Mouse (Mus musculus): ENCODE results near the gene Irf2bp2. TPM values are rescaled to one million over a fixed set of nuclear protein-coding genes. Genes with fewer than 3 reads are reported as not detected.
A peak's percentile ranks its signal among the peaks of the same experiment; 100 is the strongest.

Gene Irf2bp2
- polyA plus RNA-seq, 1 experiment from 2014 or later: 9.0 TPM

GRCm38 (mm10) chr8:126571065-126571660 lies 22.6 kb downstream of the Irf2bp2 start:
- Histone ChIP-seq H3K4me3 (no peak overlapping the region), H3K9ac (no peak overlapping the region), H3K36me3 (no peaks in the 10 kb centered on the region), H3K4me2 (no peak overlapping the region), H3K9me3 (no peaks in the 10 kb centered on the region), H3K4me1 (replicated peaks) (peaks cover 38% of the 10 kb centered on the region), H3K27me3 (no peaks in the 10 kb centered on the region), H3K27ac (no peak overlapping the region)
- no peak for ATAC-seq (ENCODE audit: low FRiP score)
- 84% methylated on average over 15 of the region's 15 CpGs for WGBS

GRCm38 (mm10) chr8:126570521-126571040 lies 23.2 kb downstream of the Irf2bp2 start:
- Histone ChIP-seq H3K4me3 (no peak overlapping the region), H3K4me2 (no peak overlapping the region), H3K4me1 (replicated peaks) (peaks cover 44% of the 10 kb centered on the region), H3K27me3 (no peaks in the 10 kb centered on the region), H3K36me3 (no peaks in the 10 kb centered on the region), H3K27ac (no peak overlapping the region; the same call in 1 of the 2 replicates), H3K9me3 (no peaks in the 10 kb centered on the region), H3K9ac (no peak overlapping the region)
- ATAC-seq (ENCODE audit: low FRiP score): no peak
- WGBS: 69% methylated on average over 9 of the region's 9 CpGs

GRCm38 (mm10) chr8:126570046-126570445 lies 23.7 kb downstream of the Irf2bp2 start:
- H3K27ac ChIP-seq: no peak overlapping the region; the same call in 1 of the 2 replicates
- H3K9me3 ChIP-seq: no peaks in the 10 kb centered on the region
- H3K4me1 ChIP-seq (replicated peaks): peaks cover 48% of the 10 kb centered on the region
- 17% methylated on average over 3 of the region's 3 CpGs for WGBS
- H3K4me2 ChIP-seq: no peak overlapping the region
- H3K27me3 ChIP-seq: no peaks in the 10 kb centered on the region
- H3K9ac ChIP-seq: no peak overlapping the region
- no peak for ATAC-seq (ENCODE audit: low FRiP score)
- H3K36me3 ChIP-seq: no peaks in the 10 kb centered on the region
- H3K4me3 ChIP-seq: no peak overlapping the region

DNA sequence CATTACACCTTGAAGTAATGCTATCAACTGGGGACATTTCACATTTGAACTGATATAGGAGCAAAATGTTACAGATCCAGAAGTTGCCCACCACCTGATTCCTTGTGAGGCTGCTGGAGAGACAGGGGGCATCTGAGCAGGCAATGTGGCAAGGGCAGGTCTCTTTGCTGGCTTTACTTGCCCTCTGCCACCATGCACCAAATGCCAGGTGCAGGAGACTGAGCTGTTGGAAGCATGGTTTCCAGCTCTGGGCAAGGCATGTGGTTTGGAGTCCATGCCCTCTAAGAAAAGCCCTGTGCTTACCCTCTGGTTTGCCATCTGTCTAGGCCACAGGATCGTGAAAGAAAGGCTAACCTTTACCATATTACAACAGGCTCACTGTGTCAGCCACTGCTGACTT lies 24.1 kb downstream of the Irf2bp2 start:
- Histone ChIP-seq H3K4me2 (no peak overlapping the region), H3K4me3 (no peak overlapping the region), H3K36me3 (no peaks in the 10 kb centered on the region), H3K4me1 (replicated peaks) (peaks cover 48% of the 10 kb centered on the region), H3K9ac (no peak overlapping the region), H3K27me3 (no peaks in the 10 kb centered on the region), H3K27ac (0 out of 2 replicates have a peak overlapping the region, but pooled peaks have one; percentile 20), H3K9me3 (no peaks in the 10 kb centered on the region)
- no peak for ATAC-seq (ENCODE audit: low FRiP score)
- WGBS: 28% methylated on average over 1 of the region's 1 CpGs

GRCm38 (mm10) chr8:126567674-126568073 lies 26.1 kb downstream of the Irf2bp2 start:
- 51% methylated on average over 2 of the region's 2 CpGs for WGBS
- no peak for ATAC-seq (ENCODE audit: low FRiP score)
- Histone ChIP-seq H3K36me3 (no peaks in the 10 kb centered on the region), H3K27me3 (no peaks in the 10 kb centered on the region), H3K9me3 (no peaks in the 10 kb centered on the region), H3K27ac (peak overlapping the region; percentile 78; the same call in 1 of the 2 replicates), H3K4me1 (replicated peaks) (peaks cover 48% of the 10 kb centered on the region), H3K4me2 (no peak overlapping the region), H3K4me3 (no peak overlapping the region), H3K9ac (no peak overlapping the region)

GRCm38 (mm10) chr8:126566446-126567062 lies 27.2 kb downstream of the Irf2bp2 start:
- ATAC-seq (ENCODE audit: low FRiP score): peak; percentile 78
- peak overlapping the region; percentile 23 for H3K4me2 ChIP-seq
- H3K27ac ChIP-seq: peak overlapping the region; percentile 78
- H3K9ac ChIP-seq: peak overlapping the region; percentile 61
- H3K4me3 ChIP-seq: no peak overlapping the region
- H3K4me1 ChIP-seq (replicated peaks): peaks cover 48% of the 10 kb centered on the region
- no peaks in the 10 kb centered on the region for H3K9me3 ChIP-seq
- H3K27me3 ChIP-seq: no peaks in the 10 kb centered on the region
- WGBS: 8% methylated on average over 14 of the region's 14 CpGs
- no peaks in the 10 kb centered on the region for H3K36me3 ChIP-seq

- peaks cover 46% of the 10 kb centered on the region for H3K4me1 ChIP-seq (replicated peaks)
- ATAC-seq (ENCODE audit: low FRiP score): peak; percentile 20; the same call in 1 of the 2 replicates
- no peaks in the 10 kb centered on the region for H3K36me3 ChIP-seq
- H3K4me3 ChIP-seq: no peak overlapping the region
- peak overlapping the region; percentile 61; the same call in 1 of the 2 replicates for H3K9ac ChIP-seq
- H3K27ac ChIP-seq: peak overlapping the region; percentile 78
- peak overlapping the region; percentile 23; the same call in 1 of the 2 replicates for H3K4me2 ChIP-seq
- no peaks in the 10 kb centered on the region for H3K9me3 ChIP-seq
- 56% methylated on average over 6 of the region's 6 CpGs for WGBS
- H3K27me3 ChIP-seq: no peaks in the 10 kb centered on the region
These were observed 27.8 kb downstream of the Irf2bp2 start for GRCm38 (mm10) chr8:126565954-126566445.

- H3K4me3 ChIP-seq: no peak overlapping the region
- H3K27ac ChIP-seq: no peak overlapping the region
- no peak overlapping the region for H3K4me2 ChIP-seq
- no peak overlapping the region for H3K9ac ChIP-seq
- H3K27me3 ChIP-seq: no peaks in the 10 kb centered on the region
- no peak for ATAC-seq (ENCODE audit: low FRiP score)
- H3K9me3 ChIP-seq: no peaks in the 10 kb centered on the region
- H3K4me1 ChIP-seq (replicated peaks): peaks cover 39% of the 10 kb centered on the region
- H3K36me3 ChIP-seq: no peaks in the 10 kb centered on the region
- WGBS: 78% methylated on average over 6 of the region's 6 CpGs
These were observed 28.5 kb downstream of the Irf2bp2 start for GRCm38 (mm10) chr8:126565231-126565781.

DNA sequence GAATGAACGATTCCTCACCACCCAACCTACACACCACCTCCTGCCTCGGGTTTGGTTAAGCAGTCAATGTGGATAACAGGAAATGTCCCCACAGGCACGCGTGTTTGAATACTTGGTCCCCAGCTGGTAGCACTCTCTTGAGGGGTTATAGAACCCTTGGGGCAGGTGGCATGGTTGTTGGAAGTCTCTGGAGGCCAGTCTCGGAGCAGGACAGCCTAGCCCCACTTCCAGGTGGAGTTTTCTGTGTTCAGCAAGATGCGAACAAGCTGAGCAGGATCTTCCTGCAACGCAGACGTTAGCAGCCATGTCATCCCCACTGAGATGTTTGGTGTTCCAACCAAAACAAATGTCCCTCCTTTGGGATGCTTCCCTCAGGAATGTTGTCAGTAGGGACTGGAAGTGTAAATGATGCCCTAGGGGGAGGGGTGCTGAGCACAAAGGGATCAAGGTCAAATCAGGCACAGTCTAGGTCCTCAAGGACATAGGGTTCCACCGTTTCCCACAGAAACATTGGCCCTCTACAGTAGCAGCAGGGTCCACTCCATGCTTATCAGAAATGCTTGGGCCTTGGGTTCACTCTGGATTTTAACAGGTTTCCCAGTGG lies 29.1 kb downstream of the Irf2bp2 start:
- no peak for ATAC-seq (ENCODE audit: low FRiP score)
- no peak overlapping the region for H3K27ac ChIP-seq
- H3K9me3 ChIP-seq: no peaks in the 10 kb centered on the region
- 78% methylated on average over 9 of the region's 9 CpGs for WGBS
- H3K36me3 ChIP-seq: no peaks in the 10 kb centered on the region
- no peaks in the 10 kb centered on the region for H3K27me3 ChIP-seq
- peaks cover 32% of the 10 kb centered on the region for H3K4me1 ChIP-seq (replicated peaks)
- no peak overlapping the region for H3K4me3 ChIP-seq
- no peak overlapping the region for H3K4me2 ChIP-seq
- H3K9ac ChIP-seq: no peak overlapping the region

DNA sequence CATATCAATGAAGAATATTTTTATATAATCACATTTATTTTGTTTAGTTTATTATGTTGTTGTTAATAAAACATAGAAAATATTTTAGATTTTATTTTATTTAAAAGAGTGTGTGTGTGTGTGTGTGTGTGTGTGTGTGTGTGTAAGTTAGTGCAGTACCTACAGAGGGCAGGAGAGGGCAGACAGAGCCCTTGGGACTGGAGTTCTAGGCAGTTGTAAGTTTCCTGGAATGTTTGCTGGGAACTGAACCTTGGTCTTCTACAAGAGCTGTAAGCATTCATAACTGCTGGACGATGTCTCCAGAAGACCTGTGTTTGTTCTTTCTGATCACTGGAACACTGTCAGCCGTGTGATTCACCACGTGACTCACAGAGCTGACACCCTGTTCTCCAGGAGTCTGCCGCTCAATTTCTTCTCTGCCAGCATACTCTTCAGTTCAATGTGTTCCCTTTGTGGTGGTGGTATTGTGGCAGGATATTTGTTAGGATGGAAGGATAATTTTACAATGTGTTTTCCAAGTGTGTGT lies 32.4 kb downstream of the Irf2bp2 start:
- H3K4me3 ChIP-seq: no peak overlapping the region
- no peak overlapping the region for H3K4me2 ChIP-seq
- H3K27me3 ChIP-seq: no peaks in the 10 kb centered on the region
- H3K9ac ChIP-seq: no peak overlapping the region
- H3K36me3 ChIP-seq: no peaks in the 10 kb centered on the region
- no peaks in the 10 kb centered on the region for H3K9me3 ChIP-seq
- H3K4me1 ChIP-seq (replicated peaks): peaks cover 18% of the 10 kb centered on the region
- no peak for ATAC-seq (ENCODE audit: low FRiP score)
- 90% methylated on average over 4 of the region's 4 CpGs for WGBS
- no peak overlapping the region for H3K27ac ChIP-seq

DNA sequence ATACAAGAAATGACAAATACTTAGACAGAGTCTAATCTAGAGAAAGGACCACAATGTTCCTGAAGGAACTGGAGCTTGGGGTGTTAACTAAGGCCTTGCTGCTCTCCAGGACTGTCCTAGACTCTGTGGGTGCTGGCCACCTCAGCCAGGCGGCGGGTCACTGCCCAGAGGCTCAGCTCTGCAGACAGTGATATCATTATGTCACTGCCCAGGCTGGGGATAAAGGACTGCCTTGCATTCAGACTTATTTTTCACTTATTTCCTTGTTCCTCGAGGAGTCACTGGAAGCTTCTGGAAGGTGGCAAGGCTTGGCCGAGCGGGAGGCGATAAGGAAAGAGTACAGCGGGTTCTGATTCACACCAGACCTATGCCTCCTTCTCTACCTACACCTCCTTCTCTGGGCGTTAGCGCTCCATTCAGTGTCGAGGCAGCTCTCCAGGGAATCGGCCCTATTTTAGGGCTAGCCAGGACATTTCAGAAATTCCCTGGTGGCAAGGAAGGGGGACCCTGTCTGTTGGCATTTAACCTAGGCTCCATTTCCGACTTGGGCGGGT lies 35.3 kb downstream of the Irf2bp2 start:
- Histone ChIP-seq H3K4me2 (no peak overlapping the region), H3K4me1 (replicated peaks) (peaks cover 10% of the 10 kb centered on the region), H3K4me3 (no peak overlapping the region), H3K27me3 (no peaks in the 10 kb centered on the region), H3K27ac (no peak overlapping the region), H3K9me3 (no peaks in the 10 kb centered on the region), H3K9ac (no peak overlapping the region), H3K36me3 (no peaks in the 10 kb centered on the region)
- ATAC-seq (ENCODE audit: low FRiP score): no peak
- WGBS: 92% methylated on average over 13 of the region's 13 CpGs

- WGBS: 18% methylated on average over 9 of the region's 9 CpGs
- Histone ChIP-seq H3K36me3 (no peaks in the 10 kb centered on the region), H3K4me1 (replicated peaks) (peaks cover 12% of the 10 kb centered on the region), H3K4me3 (no peak overlapping the region), H3K9me3 (no peaks in the 10 kb centered on the region), H3K27me3 (no peaks in the 10 kb centered on the region), H3K4me2 (no peak overlapping the region), H3K9ac (no peak overlapping the region), H3K27ac (no peak overlapping the region)
- no peak for ATAC-seq (ENCODE audit: low FRiP score)
These were observed 36.4 kb downstream of the Irf2bp2 start for GRCm38 (mm10) chr8:126557403-126557802.

Data from hindbrain, embryonic 13.5 days (tissue).